Mouse (Mus musculus) ES-E14 (cell line): Measurements from ENCODE around the gene Rab17. TPM values are rescaled to one million over a fixed set of nuclear protein-coding genes. Genes with fewer than 3 reads are reported as not detected.

Experiments used
- DNase-seq: peaks from one replicate; pipeline ENCODE4 v3.0.0-alpha.2; 2013; ENCODE audit warnings: low read depth, low spot score
- H3K27ac ChIP-seq: 2 replicates; pipeline ENCODE4 v1.5.1; 2012; ENCODE audit warnings: low read depth, mild to moderate bottlenecking, low read length, moderate library complexity, mixed read lengths; ENCODE audit not compliant: poor library complexity, insufficient read depth, severe bottlenecking
- H3K36me3 ChIP-seq: 2 replicates; pipeline ENCODE4 v1.6.1; 2012; ENCODE audit warnings: mild to moderate bottlenecking, low read length, moderate library complexity, mixed read lengths; ENCODE audit not compliant: control insufficient read depth, poor library complexity, insufficient read depth, severe bottlenecking
- H3K4me1 ChIP-seq, 2 experiments: fragments of 150-350 bp in 1 of 2; sonication (generic) in 1 of 2; 2 replicates each; pipeline ENCODE4 v1.6.1; 2012; ENCODE audit warnings: low read length in 2 of 2, mild to moderate bottlenecking in 1 of 2, mixed read lengths in 1 of 2; ENCODE audit not compliant: control insufficient read depth in 2 of 2, insufficient read depth in 2 of 2, poor library complexity in 1 of 2
- H3K4me3 ChIP-seq, 2 experiments: fragments of 150-350 bp in 1 of 2; sonication (generic) in 1 of 2; 2 replicates each; pipeline ENCODE4 v1.5.1; 2012; ENCODE audit warnings: low read length in 2 of 2, low read depth in 1 of 2, mild to moderate bottlenecking in 1 of 2, mixed read lengths in 1 of 2; ENCODE audit not compliant: insufficient read depth in 1 of 2, poor library complexity in 1 of 2, severe bottlenecking in 1 of 2
- H3K9ac ChIP-seq: 2 replicates; pipeline ENCODE4 v1.6.1; 2012; ENCODE audit warnings: low read depth, mild to moderate bottlenecking, low read length, mixed read lengths; ENCODE audit not compliant: poor library complexity, insufficient read depth, severe bottlenecking
- H3K9me3 ChIP-seq: fragments of 150-350 bp; sonication (generic); 2 replicates; pipeline ENCODE4 v1.6.1; 2012; ENCODE audit warnings: low read depth, mild to moderate bottlenecking, low read length; ENCODE audit not compliant: control insufficient read depth, insufficient read depth
- CHD2 ChIP-seq: IDR thresholded peaks from 2 replicates; pipeline ENCODE4 v1.6.1; 2014; ENCODE audit warnings: mild to moderate bottlenecking, low read depth, low read length, inconsistent platforms
- HCFC1 ChIP-seq: IDR thresholded peaks from 2 replicates; pipeline ENCODE4 v1.6.1; 2012; ENCODE audit warnings: low read length, inconsistent platforms, borderline replicate concordance; ENCODE audit not compliant: insufficient read depth
- MAFK ChIP-seq: IDR thresholded peaks from 2 replicates; pipeline ENCODE4 v1.6.1; 2014; ENCODE audit warnings: mild to moderate bottlenecking, low read depth, low read length, inconsistent platforms; ENCODE audit not compliant: insufficient read depth
- ZC3H11A ChIP-seq: IDR thresholded peaks from 2 replicates; pipeline ENCODE4 v1.6.1; 2012; ENCODE audit warnings: low read depth, mild to moderate bottlenecking, inconsistent platforms, low read length, borderline replicate concordance
- ZNF384 ChIP-seq: IDR thresholded peaks from 2 replicates; pipeline ENCODE4 v1.6.1; 2012; ENCODE audit warnings: low read depth, low read length, inconsistent platforms
- in situ Hi-C, 2 experiments: fragments of 600-800 bp; cut with MboI; formaldehyde crosslinking; loops; one replicate each; pipeline ENCODE4 v1.15.1; 2025; ENCODE audit warnings: low sequenced_read_pairs in 2 of 2, inconsistent platforms in 1 of 2; ENCODE audit not compliant: unreplicated experiment in 2 of 2
- total RNA-seq: library from RNA; depleted of rRNA; stranded (reverse); fragments of 300-350 nt; gene quantifications from 2 replicates; pipeline ENCODE4 v1.2.3, GENCODE M21; 2012

The Rab17 gene
- total RNA-seq, 1 experiment = 0.62 TPM

- no peaks in the 10 kb centered on the region for H3K4me1 ChIP-seq
- H3K9me3 ChIP-seq = no peaks in the 10 kb centered on the region
- no peak for TF ChIP-seq HCFC1
- no peak for TF ChIP-seq ZNF384
- TF ChIP-seq CHD2 = no peak
- no peak for TF ChIP-seq ZC3H11A
- TF ChIP-seq MAFK = no peak
- H3K4me3 ChIP-seq = no peak overlapping the region
- no peak for DNase-seq
- H3K36me3 ChIP-seq = no peaks in the 10 kb centered on the region
- no peak overlapping the region for H3K9ac ChIP-seq
- in situ Hi-C loops = loop anchor here in 1 of 2 experiments (25.0 kb wide), 1 partner anchor 326 kb away; no protein-coding TSS in a partner anchor
- no peak overlapping the region for H3K27ac ChIP-seq
These were observed 6.5 kb downstream of the Rab17 start for GRCm38 (mm10) chr1:90962994-90963393.

GRCm38 (mm10) chr1:90962526-90962925 is 6.9 kb downstream of the Rab17 start:
- H3K27ac ChIP-seq = no peak overlapping the region
- in situ Hi-C loops = loop anchor here in 1 of 2 experiments (25.0 kb wide), 1 partner anchor 325 kb away; no protein-coding TSS in a partner anchor
- no peak for DNase-seq
- H3K9me3 ChIP-seq = no peaks in the 10 kb centered on the region
- H3K36me3 ChIP-seq = no peaks in the 10 kb centered on the region
- H3K4me1 ChIP-seq = no peaks in the 10 kb centered on the region
- H3K9ac ChIP-seq = no peak overlapping the region
- no peak for TF ChIP-seq ZNF384
- no peak for TF ChIP-seq HCFC1
- no peak for TF ChIP-seq MAFK
- no peak for TF ChIP-seq ZC3H11A
- no peak for TF ChIP-seq CHD2
- no peak overlapping the region for H3K4me3 ChIP-seq

GRCm38 (mm10) chr1:90956245-90957096 is 13.0 kb downstream of the Rab17 start:
- no peaks in the 10 kb centered on the region for H3K9me3 ChIP-seq
- H3K36me3 ChIP-seq = no peaks in the 10 kb centered on the region
- H3K4me3 ChIP-seq = no peak overlapping the region
- peak; percentile 86; the same call in 1 of the 2 replicates for TF ChIP-seq ZC3H11A
- TF ChIP-seq CHD2 = no peak
- TF ChIP-seq HCFC1 = no peak
- no peak for TF ChIP-seq MAFK
- TF ChIP-seq ZNF384 = no peak
- H3K27ac ChIP-seq = no peak overlapping the region
- H3K9ac ChIP-seq = no peak overlapping the region
- peak; percentile 54 for DNase-seq
- in situ Hi-C loops = loop anchor here (5.0 to 25.0 kb wide), 2 partner anchors 309 to 319 kb away; no protein-coding TSS in a partner anchor
- H3K4me1 ChIP-seq = no peaks in the 10 kb centered on the region

GRCm38 (mm10) chr1:90953688-90954087 is 15.8 kb downstream of the Rab17 start:
- H3K36me3 ChIP-seq = no peaks in the 10 kb centered on the region
- no peaks in the 10 kb centered on the region for H3K9me3 ChIP-seq
- in situ Hi-C loops = loop anchor here in 1 of 2 experiments (25.0 kb wide), 1 partner anchor 316 kb away; no protein-coding TSS in a partner anchor
- H3K4me1 ChIP-seq = no peaks in the 10 kb centered on the region
- H3K4me3 ChIP-seq = no peak overlapping the region
- no peak overlapping the region for H3K27ac ChIP-seq
- TF ChIP-seq CHD2 (no peak), HCFC1 (no peak), MAFK (no peak), ZNF384 (no peak), ZC3H11A (no peak)
- DNase-seq = no peak
- H3K9ac ChIP-seq = no peak overlapping the region
